Mouse (Mus musculus): ENCODE data around the gene Fam178b.

The Fam178b gene

GRCm38 (mm10) chr1:36524058-36524457 lies 158.9 kb downstream of the Fam178b start:
- DNase-seq (ENCODE audit: low read depth, low spot score) = no peak

- no peak for DNase-seq (ENCODE audit: low read depth, low spot score)
Measured at GRCm38 (mm10) chr1:36523332-36524013, 159.5 kb downstream of the Fam178b start.

- DNase-seq (ENCODE audit: low read depth, low spot score) = no peak
Measured at GRCm38 (mm10) chr1:36522210-36522609, 160.8 kb downstream of the Fam178b start.

GRCm38 (mm10) chr1:36519626-36520025 lies 163.4 kb downstream of the Fam178b start:
- no peak for DNase-seq (ENCODE audit: low read depth, low spot score)

- DNase-seq (ENCODE audit: low read depth, low spot score) = no peak
Measured at GRCm38 (mm10) chr1:36518259-36518658, 164.7 kb downstream of the Fam178b start.

- DNase-seq (ENCODE audit: low read depth, low spot score) = no peak
Measured at GRCm38 (mm10) chr1:36513718-36514117, 169.3 kb downstream of the Fam178b start.

- no peak for DNase-seq (ENCODE audit: low read depth, low spot score)
Measured at GRCm38 (mm10) chr1:36513310-36513709, 169.7 kb downstream of the Fam178b start.

GRCm38 (mm10) chr1:36512966-36513280 lies 170.1 kb downstream of the Fam178b start:
- no peak for DNase-seq (ENCODE audit: low read depth, low spot score)
